Mouse (Mus musculus) fibroblast of lung, adult 2 months (primary cell): ENCODE data around the gene Slc43a1.

Experiments
- DNase-seq: peaks from one replicate; pipeline ENCODE4 v3.0.0-alpha.2; 2011; ENCODE audit warnings: low read depth

Gene Slc43a1

DNA sequence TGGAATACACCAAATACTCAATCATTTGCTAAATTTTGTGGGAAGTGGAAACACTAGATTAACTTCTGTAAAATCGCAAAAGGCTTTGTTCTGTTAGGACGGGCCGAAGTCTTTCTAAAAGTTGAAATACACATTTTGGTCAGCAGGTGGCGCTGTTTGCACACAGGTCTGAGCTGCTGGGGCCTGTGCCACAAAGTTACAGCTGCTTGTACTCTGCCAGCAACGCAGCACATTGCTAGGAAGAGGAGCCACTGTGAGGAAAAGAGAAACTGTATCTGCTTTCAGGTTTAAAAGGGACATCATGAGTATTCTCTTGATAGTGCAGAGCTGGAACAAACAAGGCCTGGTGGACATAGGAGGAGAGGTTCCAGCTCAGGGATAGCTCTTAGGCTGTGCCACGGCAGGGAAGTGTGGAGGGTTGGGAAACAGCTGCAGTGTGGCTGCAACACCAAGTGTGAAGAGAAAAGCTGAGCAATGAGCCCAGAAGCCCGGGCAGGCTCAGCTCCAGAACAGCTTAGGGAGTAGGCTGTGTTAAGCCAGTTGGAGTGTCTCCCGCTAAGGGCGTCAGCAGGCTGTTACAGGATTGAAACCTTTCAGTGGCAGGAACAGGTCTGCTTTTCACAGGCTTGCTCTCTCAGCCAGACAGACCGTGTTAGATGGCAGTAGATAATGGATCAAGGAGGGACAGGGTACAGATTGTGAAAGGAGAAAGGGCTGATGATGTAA lies 6.8 kb upstream of the Slc43a1 start:
- DNase-seq: peak; percentile 64

DNA sequence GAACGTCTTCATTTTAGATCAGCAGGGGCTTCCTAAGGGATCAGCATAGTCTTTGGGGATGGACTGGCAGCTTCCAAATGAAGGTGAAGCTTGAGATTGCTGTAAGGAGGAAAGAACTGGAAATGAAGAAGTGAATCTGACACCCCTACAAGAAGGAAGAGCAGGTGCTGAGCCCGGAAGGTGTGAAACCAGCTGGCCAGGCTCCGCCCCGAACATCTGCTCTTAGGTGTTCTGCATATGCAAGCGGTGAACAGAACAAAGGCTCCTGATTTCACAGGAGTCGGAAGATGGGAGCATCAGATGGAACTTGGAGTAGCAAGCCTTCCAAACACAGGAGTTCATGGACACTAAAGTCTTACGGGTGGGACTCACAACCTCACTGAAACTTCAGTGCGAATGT lies 1.5 kb upstream of the Slc43a1 start:
- no peak for DNase-seq

DNA sequence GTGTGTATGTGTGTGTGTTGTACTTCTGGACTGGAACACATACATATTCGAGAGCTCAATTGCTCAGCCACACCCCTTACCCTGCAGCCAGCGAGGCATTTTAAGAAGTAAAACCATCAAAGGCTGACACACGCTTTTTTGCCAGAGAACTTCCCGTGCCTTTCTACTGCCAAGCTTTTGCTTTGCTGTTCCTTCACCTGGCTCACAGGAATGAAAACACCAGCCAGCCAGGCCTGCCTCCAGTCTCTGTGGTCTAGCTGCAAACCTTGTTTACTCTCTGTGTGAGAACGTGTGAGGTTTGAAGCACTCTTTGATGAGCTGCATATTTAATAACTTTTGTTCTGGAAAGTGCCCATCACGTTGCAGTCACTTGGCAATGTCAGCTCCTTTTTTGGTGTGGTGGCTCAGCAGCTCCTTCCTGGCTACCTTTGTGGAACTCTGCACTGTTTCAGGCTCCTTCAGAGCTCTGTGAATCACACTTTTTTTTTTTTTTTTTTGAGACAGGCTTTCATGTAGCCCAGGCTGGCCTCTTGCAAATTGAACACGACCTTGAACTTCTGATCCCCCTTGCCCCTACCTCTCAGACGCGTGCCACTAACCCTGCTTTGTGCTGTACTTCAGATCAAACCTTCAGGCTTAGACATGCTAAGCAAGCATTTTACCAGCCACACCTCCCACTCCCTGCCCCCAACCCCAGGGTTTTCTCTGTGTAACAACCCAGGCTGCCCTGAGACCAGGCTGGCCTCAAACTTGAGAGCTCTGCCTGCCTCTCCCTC lies 645 bp upstream of the Slc43a1 start:
- no peak for DNase-seq

DNA sequence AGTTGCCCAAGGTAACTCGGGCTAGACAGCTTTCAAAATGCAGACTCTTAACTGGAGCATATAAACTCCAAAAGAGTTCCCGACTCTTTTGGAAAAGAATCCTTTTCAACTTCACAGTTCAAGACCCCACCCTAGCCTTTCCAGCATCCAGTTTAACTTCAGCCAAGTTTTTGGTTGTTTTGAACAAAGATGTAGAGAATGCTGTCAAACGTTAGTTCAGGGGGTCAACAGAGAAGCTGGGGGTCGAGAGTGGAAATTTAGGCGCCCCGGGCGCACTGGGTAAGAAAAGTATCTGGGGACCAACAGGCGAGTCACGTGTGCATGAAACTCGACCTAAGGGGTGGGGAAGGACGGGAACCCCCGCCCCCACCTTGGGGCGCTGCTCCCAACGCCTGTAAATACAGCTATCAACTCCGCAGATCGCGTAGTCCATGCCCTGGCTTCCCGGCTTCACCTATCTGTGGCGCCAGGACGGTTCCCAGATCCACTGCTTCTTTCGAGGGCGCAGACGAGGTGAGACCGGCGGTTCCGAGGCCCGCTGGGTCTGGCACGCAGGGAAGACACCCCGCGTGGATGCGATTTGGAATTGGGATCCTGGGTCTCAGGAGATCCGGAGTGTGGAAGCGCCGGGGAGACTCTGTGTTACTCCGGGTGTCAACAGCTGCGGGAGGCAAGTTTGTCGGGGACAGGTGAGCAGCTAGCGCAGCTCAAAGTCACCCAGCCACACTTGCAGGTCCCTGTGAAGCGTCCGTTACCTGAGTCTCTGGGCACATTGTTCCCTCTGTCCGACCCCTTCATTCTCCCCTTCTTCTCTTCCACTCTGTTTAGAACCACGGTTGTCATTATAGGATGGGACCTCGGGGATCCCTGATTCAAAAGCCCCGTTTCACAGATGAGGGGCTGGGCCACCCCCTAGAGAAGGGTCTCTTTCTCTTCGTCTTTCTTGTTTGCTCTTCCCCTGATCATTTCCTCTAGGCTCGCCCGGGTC lies 637 bp downstream of the Slc43a1 start:
- no peak for DNase-seq

- no peak for DNase-seq
Observed at GRCm38 (mm10) chr2:84840016-84840747, 1.5 kb downstream of the Slc43a1 start.

DNA sequence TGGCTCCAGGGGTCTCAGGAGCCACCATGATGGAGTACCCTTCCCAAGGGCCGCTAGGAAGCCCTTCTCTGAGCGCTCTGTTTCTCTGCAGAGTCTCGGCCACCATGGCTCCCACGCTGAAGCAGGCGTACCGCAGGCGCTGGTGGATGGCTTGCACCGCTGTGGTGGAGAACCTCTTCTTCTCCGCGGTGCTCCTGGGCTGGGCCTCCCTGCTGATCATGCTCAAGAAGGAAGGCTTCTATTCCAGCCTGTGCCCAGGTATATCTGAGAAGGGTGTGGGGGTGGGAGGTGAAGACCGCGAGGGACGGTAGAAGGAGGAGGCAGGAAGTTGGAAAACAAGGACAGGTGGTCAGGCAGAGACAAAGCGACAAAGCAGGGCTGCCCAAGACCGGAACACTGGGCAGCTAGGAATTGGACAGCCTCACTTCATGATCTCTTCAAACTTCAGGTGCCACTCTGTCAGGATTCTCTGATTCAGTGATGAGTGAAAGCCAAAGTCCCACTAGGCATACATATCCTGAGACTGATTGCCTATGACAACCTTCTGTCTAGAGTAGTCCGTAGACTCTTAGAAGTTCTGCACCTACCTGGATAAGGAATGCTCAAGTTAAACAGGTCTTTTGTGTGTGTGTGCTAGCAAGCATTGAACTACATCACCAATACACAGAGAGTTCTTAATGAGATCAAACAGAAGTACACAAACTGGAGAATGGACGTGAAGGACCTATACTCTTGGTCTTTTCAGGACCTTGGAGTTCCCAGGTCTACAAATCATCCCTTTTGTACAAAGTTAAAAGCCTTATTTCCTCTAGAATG lies 2.3 kb downstream of the Slc43a1 start:
- no peak for DNase-seq

- no peak for DNase-seq
Observed at GRCm38 (mm10) chr2:84841905-84842304, 3.3 kb downstream of the Slc43a1 start.

DNA sequence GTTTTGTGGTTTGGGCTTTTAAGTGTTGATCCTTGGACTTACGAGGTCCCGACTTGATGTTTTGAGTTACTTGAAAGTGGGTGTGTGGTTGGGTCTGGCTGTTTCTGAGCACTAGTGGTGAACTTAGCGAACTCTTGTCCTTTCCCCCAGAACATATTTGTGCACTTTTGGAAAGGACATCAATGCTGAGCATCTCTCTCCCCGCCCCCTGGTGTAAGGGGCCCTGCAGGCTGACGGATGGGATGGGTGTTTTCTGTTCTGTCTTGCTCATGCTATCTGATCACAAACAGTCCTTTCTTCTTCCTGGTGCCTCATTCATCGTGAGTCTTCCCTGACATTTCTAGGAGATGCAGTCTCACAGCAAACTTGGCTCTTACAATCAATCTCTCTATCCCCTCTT lies 5.0 kb downstream of the Slc43a1 start:
- no peak for DNase-seq

- no peak for DNase-seq
Observed at GRCm38 (mm10) chr2:84845226-84845625, 6.6 kb downstream of the Slc43a1 start.

DNA sequence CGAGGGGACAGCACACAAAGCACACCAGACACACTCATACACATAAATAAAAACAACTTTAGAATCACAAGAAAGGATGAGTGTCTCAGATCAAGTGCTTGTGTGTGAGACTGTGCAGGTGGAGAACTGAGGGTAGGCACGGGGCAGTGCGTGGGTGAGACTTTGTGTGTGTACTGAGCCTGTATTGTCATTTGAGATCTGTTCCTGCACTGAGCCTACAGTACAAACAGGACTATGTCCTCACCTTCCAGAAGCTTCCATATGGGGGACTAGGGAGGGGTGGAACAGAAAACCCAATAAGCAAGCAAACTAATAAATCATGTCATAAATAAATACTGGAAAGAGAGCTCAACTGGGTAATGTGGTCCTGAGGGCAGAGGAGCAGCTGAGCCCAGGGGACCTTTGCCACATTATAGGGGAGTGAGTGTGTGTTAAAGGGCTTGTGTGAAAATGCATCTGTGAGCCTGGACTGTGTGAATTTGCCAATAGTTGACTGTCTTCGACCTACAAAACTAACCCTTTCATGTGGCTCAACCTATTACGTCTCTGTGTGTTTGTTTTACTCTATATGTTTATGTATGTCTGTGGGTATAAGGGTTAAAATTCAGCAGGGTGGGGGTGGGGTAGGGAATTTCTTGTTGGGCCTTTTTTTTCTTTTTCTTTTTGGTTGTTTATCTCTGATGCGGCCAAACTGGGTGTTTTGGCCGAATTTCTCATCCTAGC lies 11.9 kb downstream of the Slc43a1 start:
- no peak for DNase-seq

DNA sequence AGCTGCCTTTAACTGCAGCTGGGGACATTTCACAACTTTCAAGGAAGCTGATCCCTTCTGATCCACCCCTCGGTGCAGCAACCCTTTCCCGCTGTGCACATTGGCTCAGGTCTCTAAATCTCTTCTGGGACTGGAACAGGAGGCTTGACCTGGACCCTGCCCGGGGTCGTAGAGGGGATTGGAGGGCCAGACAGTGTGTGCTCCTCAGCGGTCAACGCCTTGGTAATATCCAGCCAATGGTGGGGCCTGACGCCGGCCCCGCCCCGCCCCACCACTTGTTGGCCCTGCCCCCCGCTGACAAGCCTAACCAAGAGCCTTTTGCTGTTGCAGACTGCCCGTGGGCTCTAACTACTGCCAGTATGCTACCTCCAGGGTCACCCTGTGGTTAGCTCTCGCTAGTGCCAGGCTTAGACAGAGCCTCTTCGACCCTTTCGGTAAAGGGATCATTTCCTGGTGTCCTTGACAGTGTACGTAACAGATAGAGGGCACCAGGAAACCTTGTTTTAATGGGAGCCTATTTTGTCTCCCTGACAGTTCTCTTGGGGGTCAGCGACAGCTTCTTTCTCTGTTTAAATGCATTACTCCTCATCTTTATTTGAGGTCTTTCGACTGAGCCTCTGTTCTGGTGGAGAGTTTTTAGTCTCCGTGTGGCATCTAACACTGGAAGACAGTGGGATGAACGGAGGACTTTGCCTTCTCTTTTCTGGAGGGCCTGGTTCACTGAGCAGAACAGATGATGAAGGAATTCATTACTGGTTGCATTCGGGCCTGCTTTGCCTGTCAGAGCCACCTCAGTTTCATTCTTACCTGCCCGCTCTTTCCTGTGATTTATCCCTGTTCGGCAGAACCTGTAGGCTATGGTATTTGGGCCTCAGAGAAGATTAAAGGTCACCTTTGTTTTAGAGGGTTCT lies 12.7 kb downstream of the Slc43a1 start:
- no peak for DNase-seq

- DNase-seq: no peak
Observed at GRCm38 (mm10) chr2:84855732-84856131, 17.1 kb downstream of the Slc43a1 start.

- no peak for DNase-seq
Observed at GRCm38 (mm10) chr2:84858551-84858950, 19.9 kb downstream of the Slc43a1 start.

DNA sequence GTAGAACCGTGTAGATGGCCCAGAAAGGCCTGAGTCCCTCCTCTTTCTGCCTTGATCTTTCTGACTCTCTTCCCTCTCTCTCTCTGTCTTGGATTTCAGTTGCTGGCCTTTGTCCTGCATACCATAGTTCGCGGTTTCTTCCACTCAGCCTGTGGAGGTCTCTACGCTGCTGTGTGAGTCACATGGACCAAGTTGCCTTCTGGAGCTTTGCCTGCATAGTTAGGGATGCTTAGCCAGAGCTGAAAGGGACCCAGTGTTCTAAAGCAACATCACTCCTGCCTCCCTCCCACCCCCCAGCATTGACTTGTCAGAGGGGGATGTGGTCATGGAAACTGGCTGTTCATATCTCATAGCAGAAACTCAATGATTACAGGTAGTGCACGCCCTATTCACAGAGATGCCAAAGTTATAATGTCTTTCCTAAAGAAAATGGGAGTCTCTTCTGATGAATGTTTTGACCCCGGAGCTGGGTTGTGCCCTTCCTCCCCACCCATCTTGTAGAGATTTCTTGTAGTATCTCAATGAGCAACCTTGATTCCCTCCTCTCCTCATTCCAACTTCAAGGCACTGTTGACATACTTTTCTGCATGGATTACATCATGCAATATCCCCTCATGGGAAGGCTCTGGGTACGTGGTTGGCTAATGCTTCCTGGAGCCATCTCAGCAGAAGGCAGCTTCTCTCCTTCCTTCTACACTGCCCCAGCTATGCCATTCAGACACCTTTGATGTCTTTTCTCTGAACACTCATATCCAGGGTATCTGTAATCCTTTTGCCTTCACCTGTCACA lies 21.5 kb downstream of the Slc43a1 start:
- peak; percentile 89 for DNase-seq

- DNase-seq: no peak
Observed at GRCm38 (mm10) chr2:84861430-84861829, 22.8 kb downstream of the Slc43a1 start.

DNA sequence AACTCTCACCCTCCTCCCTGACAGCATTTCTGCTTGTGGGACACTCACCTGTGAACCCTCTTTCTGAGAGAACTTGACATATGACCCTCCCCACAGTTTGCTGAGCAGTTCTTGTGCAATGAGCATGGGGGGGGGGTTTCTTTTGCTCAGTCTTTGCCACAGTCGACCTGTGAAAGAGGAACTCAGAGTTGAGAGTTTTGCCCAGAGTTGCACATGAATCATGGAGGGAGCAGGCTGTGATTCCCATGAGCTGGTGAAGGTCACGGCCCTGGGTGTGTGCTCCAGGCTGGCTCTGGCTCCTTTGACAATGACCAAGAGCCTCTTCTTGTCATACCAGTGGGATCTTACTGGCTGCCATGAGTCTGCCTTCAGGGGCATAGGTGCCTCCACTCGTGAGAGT lies 23.6 kb downstream of the Slc43a1 start:
- no peak for DNase-seq

DNA sequence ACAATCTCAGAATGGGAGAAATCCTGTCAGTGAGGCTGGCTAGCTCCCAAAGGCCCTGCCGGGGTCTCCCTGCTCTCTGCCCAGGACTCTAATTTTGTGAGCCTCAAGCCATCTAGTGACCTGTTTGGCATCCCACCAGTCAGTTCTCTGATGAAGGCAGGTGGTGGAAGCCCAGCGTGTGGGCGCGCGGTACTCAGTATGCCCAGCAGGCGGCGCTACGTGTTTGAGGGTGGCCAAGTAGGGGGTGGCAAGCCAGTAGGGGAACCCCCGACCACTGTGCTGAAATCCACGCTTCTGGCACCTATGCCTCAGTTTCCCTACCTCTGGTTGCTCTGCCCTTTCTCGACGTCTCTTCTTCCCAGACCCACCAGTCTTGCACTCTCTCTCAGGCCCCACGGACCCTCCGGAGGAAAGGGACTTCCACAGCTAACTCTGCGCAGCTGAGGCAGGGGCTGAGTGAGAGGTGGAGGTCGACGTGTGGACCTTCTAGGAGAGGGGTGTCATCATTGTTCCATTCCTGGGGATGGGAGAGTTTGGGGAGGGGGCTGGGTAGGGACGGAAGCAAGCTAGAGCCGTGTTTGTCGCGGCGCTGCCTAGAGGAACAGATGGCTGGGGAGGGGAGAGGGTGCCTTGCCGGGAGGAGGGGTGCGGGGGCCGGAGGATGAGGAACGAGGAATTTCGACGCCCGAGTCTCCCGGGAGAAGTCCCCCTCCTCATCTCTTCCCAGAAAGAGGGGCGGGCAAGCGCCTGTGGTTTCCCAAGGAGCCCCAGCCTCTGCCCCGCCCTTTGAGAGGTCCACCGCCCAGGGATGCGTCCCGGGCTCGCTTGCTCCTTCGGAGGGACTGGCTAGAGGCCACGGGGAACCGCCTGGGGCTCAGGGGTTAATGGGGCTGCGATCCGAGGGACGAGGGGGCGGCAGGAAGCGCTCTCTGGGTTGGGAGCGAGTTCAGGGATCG lies 27.2 kb downstream of the Slc43a1 start:
- DNase-seq: no peak
